ENCODE assay signal across 9 mouse cellular contexts in genomic region chr11:105021071-105021470, GRCm38 (mm10). TPM values are rescaled to one million over a fixed set of nuclear protein-coding genes. Genes with fewer than 3 reads are reported as not detected.
DNase-seq lines count a peak whose midpoint lies in the region; ATAC-seq and TF ChIP-seq lines count a peak whose summit lies in the region.
"Had no signal": no experiment of that assay in that cellular context is flagged by ENCODE, and none has a peak within 500 bp of the region (broad histone marks: within the 10 kb centered on the region; RNA-seq: fewer than 3 reads in every experiment).

No protein-coding gene starts in this region.

- no peak overlapping the region for H3K4me3 ChIP-seq in liver, postnatal 0 days (ENCODE audit: low read depth, low read length)
- H3K4me3 ChIP-seq in forebrain, embryonic 11.5 days (ENCODE audit: low read depth, low read length): no peak overlapping the region
- H3K4me3 ChIP-seq: limb, embryonic 12.5 days had no signal

- no peaks in the 10 kb centered on the region for H3K9me3 ChIP-seq in liver, postnatal 0 days (ENCODE audit: low read length)
- no peaks in the 10 kb centered on the region for H3K9me3 ChIP-seq in forebrain, embryonic 11.5 days (ENCODE audit: control insufficient read depth, low read length)
- H3K9me3 ChIP-seq: limb, embryonic 12.5 days had no signal

- no peak overlapping the region for H3K4me2 ChIP-seq in liver, postnatal 0 days (ENCODE audit: low read depth, low read length)
- H3K4me2 ChIP-seq in forebrain, embryonic 11.5 days (ENCODE audit: low read depth, low read length, severe bottlenecking): no peak overlapping the region
- H3K4me2 ChIP-seq: limb, embryonic 12.5 days had no signal

- H3K27ac ChIP-seq in liver, postnatal 0 days (ENCODE audit: low read depth): no peak overlapping the region
- H3K27ac ChIP-seq in forebrain, embryonic 11.5 days (ENCODE audit: low read depth, low read length): no peak overlapping the region
- H3K27ac ChIP-seq: limb, embryonic 12.5 days had no signal

- TF ChIP-seq POLR2A in brain, embryonic 14.5 days (IDR thresholded peaks at IDR 0.05; ENCODE audit: borderline replicate concordance, extremely low read depth, insufficient read depth, insufficient read length, poor library complexity, severe bottlenecking): no peak

- H3K4me1 ChIP-seq in liver, postnatal 0 days (ENCODE audit: insufficient read depth): no peaks in the 10 kb centered on the region
- no peaks in the 10 kb centered on the region for H3K4me1 ChIP-seq in forebrain, embryonic 11.5 days (replicated peaks; ENCODE audit: control insufficient read depth, insufficient read depth, low read length)
- H3K4me1 ChIP-seq: limb, embryonic 12.5 days had no signal

- ATAC-seq in CD4-positive, CD25-positive, alpha-beta regulatory T cell, adult 4 months: no peak
- peak; percentile 61 for ATAC-seq in liver, postnatal 0 days
- ATAC-seq in forebrain, embryonic 11.5 days (replicated peaks; ENCODE audit: low FRiP score): no peak

- DNase-seq in CD4-positive, CD25-positive, alpha-beta regulatory T cell, adult 2 months (ENCODE audit: low read depth, low spot score): peak; percentile 44
- peak; percentile 3 for DNase-seq in left cerebral cortex, adult 11 months (ENCODE audit: low spot score)
- DNase-seq in left cerebral cortex, postnatal 36 days (ENCODE audit: low spot score in 2 of 2): no peak
- DNase-seq in brain, embryonic 14.5 days (ENCODE audit: low read depth): peak; percentile 10
- peak; percentile 47 for DNase-seq in liver, postnatal 0 days
- no peak for DNase-seq in lung, adult 18-20 months
- no peak for DNase-seq in forebrain, embryonic 11.5 days (ENCODE audit: low spot score)

- TF ChIP-seq CTCF in brain, embryonic 14.5 days (IDR thresholded peaks at IDR 0.05; ENCODE audit: borderline replicate concordance, extremely low read depth, insufficient read depth, insufficient read length): peak; percentile 28; the same call in 1 of the 2 replicates
- peak; percentile 77 for TF ChIP-seq CTCF in liver, postnatal 0 days (IDR thresholded peaks at IDR 0.05; ENCODE audit: low read depth)

- WGBS in liver, postnatal 0 days (ENCODE audit: insufficient replicate concordance): 55% methylated on average over 7 of the region's 7 CpGs
- 70% methylated on average over 7 of the region's 7 CpGs for WGBS in forebrain, embryonic 11.5 days

- no peaks in the 10 kb centered on the region for H3K27me3 ChIP-seq in liver, postnatal 0 days (ENCODE audit: insufficient read depth, low read length)
- no peaks in the 10 kb centered on the region for H3K27me3 ChIP-seq in forebrain, embryonic 11.5 days (ENCODE audit: control insufficient read depth, insufficient read depth, low read length)
- H3K27me3 ChIP-seq: limb, embryonic 12.5 days had no signal

- intact Hi-C loops in left cerebral cortex, postnatal 36 days (cut with DNase I): no loop called here

- H3K36me3 ChIP-seq in liver, postnatal 0 days (replicated peaks; ENCODE audit: insufficient read depth, low read length): no peaks in the 10 kb centered on the region
- no peaks in the 10 kb centered on the region for H3K36me3 ChIP-seq in forebrain, embryonic 11.5 days (ENCODE audit: control insufficient read depth, insufficient read depth, low read length)
- H3K36me3 ChIP-seq: limb, embryonic 12.5 days had no signal

- TF ChIP-seq EP300 in liver, postnatal 0 days (IDR thresholded peaks at IDR 0.05; ENCODE audit: low read depth): no peak

- no peak overlapping the region for H3K9ac ChIP-seq in liver, postnatal 0 days (replicated peaks)
- no peak overlapping the region for H3K9ac ChIP-seq in forebrain, embryonic 11.5 days (ENCODE audit: low read length)
- H3K9ac ChIP-seq: limb, embryonic 12.5 days had no signal

RNA-seq across cellular contexts. Expression of gene Efcab3, which starts 42.3 kb away (rescaled TPM):
- not detected for polyA plus RNA-seq in CD4-positive, CD25-positive, alpha-beta regulatory T cell, adult 4 months (2017; shearing (Covaris generic))
- 1 to 10 TPM; 1.2 to 1.3 TPM for total RNA-seq in left cerebral cortex, postnatal 36 days (2021)
- 0.11 and 0.18 TPM in 2 replicates for polyA plus RNA-seq in brain, embryonic 14.5 days (2012; rRNA removed)
- 0.51 and 0.62 TPM in 2 replicates for polyA plus RNA-seq in liver, postnatal 0 days (2015; fragmentation: Nextera tagmentation; extraction: Ambion mirVana)
- polyA plus RNA-seq in forebrain, embryonic 11.5 days (2014; fragmentation: Nextera tagmentation; extraction: Ambion mirVana): not detected in 2 replicates
- polyA plus RNA-seq: limb, embryonic 12.5 days had no signal

Comparison
In these comparisons a context has a peak if more than half of its experiments do, and no peak if none do; other contexts are left out.
1. DNase-seq: peak in CD4-positive, CD25-positive, alpha-beta regulatory T cell, adult 2 months (single experiment), left cerebral cortex, adult 11 months (single experiment), brain, embryonic 14.5 days (single experiment) and liver, postnatal 0 days (single experiment); none in left cerebral cortex, postnatal 36 days (0 of 2), lung, adult 18-20 months (0 of 2) and forebrain, embryonic 11.5 days (single experiment).